Mouse (Mus musculus) urinary bladder, postnatal 25 days (tissue): ENCODE measurements at regions not wholly inside any gene's neighbourhood (a gene's known extent, or its start where the extent isn't known, plus 50 kb on each side); places are given as distances from the start of the nearest gene placed in this dataset.

ENCODE experiments used
- DNase-seq: peaks from one replicate; pipeline ENCODE4 v3.0.0; 2022; ENCODE audit warnings: low spot score

- DNase-seq: peak; percentile 4
These were observed 1169.1 kb downstream of the Zfp704 start for GRCm38 (mm10) chr3:8440701-8441365.
